Mouse (Mus musculus) embryonic facial prominence, embryonic 10.5 days (tissue): ENCODE measurements around the gene Gpsm2. TPM values are rescaled to one million over a fixed set of nuclear protein-coding genes. Genes with fewer than 3 reads are reported as not detected.

ENCODE experiments used
- DNase-seq: peaks from one replicate; pipeline ENCODE4 v3.0.0-alpha.2; 2017; ENCODE audit warnings: low spot score
- H3K27ac ChIP-seq: fragments of 300-500 bp; sonication (generic); replicated peaks from 2 replicates; pipeline ENCODE4 v1.5.1; 2016; ENCODE audit warnings: mild to moderate bottlenecking
- H3K27me3 ChIP-seq: fragments of 300-500 bp; sonication (generic); replicated peaks from 2 replicates; pipeline ENCODE4 v1.6.1; 2016; ENCODE audit warnings: low read depth, mild to moderate bottlenecking; ENCODE audit not compliant: poor library complexity, severe bottlenecking
- H3K36me3 ChIP-seq: fragments of 300-500 bp; sonication (generic); replicated peaks from 2 replicates; pipeline ENCODE4 v1.6.1; 2016; ENCODE audit warnings: mild to moderate bottlenecking, moderate library complexity
- H3K4me1 ChIP-seq: fragments of 300-500 bp; sonication (generic); 2 replicates; pipeline ENCODE4 v1.6.1; 2016
- H3K4me3 ChIP-seq: fragments of 300-500 bp; sonication (generic); 2 replicates; pipeline ENCODE4 v1.5.1; 2016; ENCODE audit warnings: mild to moderate bottlenecking, moderate library complexity
- H3K9me3 ChIP-seq: fragments of 300-500 bp; sonication (generic); 2 replicates; pipeline ENCODE4 v1.6.1; 2016; ENCODE audit warnings: mild to moderate bottlenecking
- WGBS: fragments of 180-500 bp; shearing (Covaris S2); methylation state at CpG from one replicate; pipeline ENCODE4 v1.1.7; 2016; 5-methylcytosine and 5-hydroxymethylcytosine counted together
- polyA plus RNA-seq: library from polyadenylated mRNA; unstranded; fragments of >200 nt; fragmentation: Nextera tagmentation; extraction: Ambion mirVana; gene quantifications from 2 replicates; pipeline ENCODE4 v1.2.1, GENCODE M21; 2016

Gpsm2 gene
- polyA plus RNA-seq, 1 experiment from 2014 or later, result 76.0 TPM

GRCm38 (mm10) chr3:108755542-108755941 is 33.4 kb upstream of the Gpsm2 start:
- no peak overlapping the region for H3K27ac ChIP-seq
- H3K9me3 ChIP-seq, result no peaks in the 10 kb centered on the region
- H3K4me3 ChIP-seq, result no peak overlapping the region
- DNase-seq, result no peak
- H3K27me3 ChIP-seq, result no peaks in the 10 kb centered on the region
- no peaks in the 10 kb centered on the region for H3K36me3 ChIP-seq
- WGBS, result 88% methylated on average over 2 of the region's 2 CpGs
- H3K4me1 ChIP-seq, result peaks cover 8% of the 10 kb centered on the region

DNA sequence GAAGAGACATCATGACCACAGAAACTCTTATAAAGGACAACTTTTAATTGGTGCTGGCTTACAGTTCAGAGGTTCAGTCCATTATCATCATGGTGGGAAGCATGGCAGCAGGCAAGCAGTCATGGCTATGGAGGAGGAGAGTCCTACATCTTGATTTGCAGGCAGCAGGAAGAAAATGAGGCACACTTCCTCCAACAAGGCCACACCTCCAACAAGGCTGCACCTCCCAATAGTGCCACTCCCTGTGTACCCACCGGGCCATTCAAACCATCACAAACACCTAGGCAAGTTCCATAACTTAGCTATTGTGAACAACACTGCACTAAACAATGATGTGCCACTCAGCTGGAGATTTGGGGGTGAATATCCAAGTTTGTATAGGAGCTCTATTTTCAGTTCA is 32.4 kb upstream of the Gpsm2 start:
- no peaks in the 10 kb centered on the region for H3K27me3 ChIP-seq
- H3K27ac ChIP-seq, result no peak overlapping the region
- no peak for DNase-seq
- no peaks in the 10 kb centered on the region for H3K9me3 ChIP-seq
- H3K4me3 ChIP-seq, result no peak overlapping the region
- H3K36me3 ChIP-seq, result no peaks in the 10 kb centered on the region
- H3K4me1 ChIP-seq, result peaks cover 8% of the 10 kb centered on the region
- WGBS, result 93% methylated on average over 1 of the region's 1 CpGs

DNA sequence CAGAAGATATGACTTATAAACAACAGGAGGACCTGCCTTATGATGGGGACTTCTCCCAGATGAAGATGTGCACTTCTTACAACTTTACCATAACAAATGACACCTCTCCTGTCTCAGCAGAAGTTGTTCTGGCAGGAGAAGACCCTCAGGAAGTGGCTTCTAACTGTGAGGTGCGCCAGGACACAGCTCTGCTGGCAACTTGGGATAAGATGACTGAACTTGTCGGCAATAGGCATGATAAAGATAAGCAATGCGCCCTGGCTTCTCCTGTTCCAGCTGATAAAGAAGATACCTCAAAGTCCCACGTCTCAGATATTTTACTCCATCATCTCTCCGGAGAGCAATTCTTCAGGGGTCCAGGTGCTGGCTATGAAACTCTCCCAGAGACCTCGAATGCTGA is 29.6 kb upstream of the Gpsm2 start:
- no peak for DNase-seq
- Histone ChIP-seq H3K27ac (no peak overlapping the region), H3K9me3 (no peaks in the 10 kb centered on the region), H3K27me3 (no peaks in the 10 kb centered on the region), H3K4me3 (no peak overlapping the region), H3K36me3 (no peaks in the 10 kb centered on the region), H3K4me1 (peaks cover 8% of the 10 kb centered on the region)
- 86% methylated on average over 6 of the region's 6 CpGs for WGBS

DNA sequence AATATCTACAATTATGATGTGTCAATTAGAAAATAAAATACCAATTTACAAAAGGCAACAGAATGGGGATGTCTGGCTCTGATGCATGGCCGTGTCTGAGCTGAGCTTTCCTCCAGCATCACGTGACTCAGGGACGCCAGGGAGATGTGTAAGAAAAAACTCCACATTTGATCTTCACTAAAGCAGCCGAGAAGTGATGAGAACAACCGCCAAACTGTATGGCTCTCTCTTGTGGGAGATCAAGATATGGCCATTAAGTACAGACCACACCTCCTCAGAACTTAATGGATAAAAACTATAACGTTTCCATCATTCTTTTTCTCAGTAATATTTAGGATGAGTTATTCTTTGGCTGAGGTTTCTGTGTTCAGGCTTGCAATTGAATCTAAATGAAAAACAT is 29.0 kb upstream of the Gpsm2 start:
- 54% methylated on average over 6 of the region's 6 CpGs for WGBS
- peak; percentile 24 for DNase-seq
- no peaks in the 10 kb centered on the region for H3K9me3 ChIP-seq

GRCm38 (mm10) chr3:108744060-108744459 is 22.0 kb upstream of the Gpsm2 start:
- peaks cover 15% of the 10 kb centered on the region for H3K4me1 ChIP-seq
- WGBS, result 81% methylated on average over 4 of the region's 4 CpGs
- H3K27me3 ChIP-seq, result no peaks in the 10 kb centered on the region
- H3K4me3 ChIP-seq, result no peak overlapping the region
- no peaks in the 10 kb centered on the region for H3K9me3 ChIP-seq
- H3K27ac ChIP-seq, result no peak overlapping the region
- no peak for DNase-seq
- H3K36me3 ChIP-seq, result no peaks in the 10 kb centered on the region

More for the DNA sequence above, 29.0 kb upstream of the Gpsm2 start:
- Histone ChIP-seq H3K4me3 (no peak overlapping the region), H3K36me3 (no peaks in the 10 kb centered on the region), H3K4me1 (peaks cover 9% of the 10 kb centered on the region), H3K27me3 (no peaks in the 10 kb centered on the region), H3K27ac (peak overlapping the region; percentile 4; the same call in 1 of the 2 replicates)

DNA sequence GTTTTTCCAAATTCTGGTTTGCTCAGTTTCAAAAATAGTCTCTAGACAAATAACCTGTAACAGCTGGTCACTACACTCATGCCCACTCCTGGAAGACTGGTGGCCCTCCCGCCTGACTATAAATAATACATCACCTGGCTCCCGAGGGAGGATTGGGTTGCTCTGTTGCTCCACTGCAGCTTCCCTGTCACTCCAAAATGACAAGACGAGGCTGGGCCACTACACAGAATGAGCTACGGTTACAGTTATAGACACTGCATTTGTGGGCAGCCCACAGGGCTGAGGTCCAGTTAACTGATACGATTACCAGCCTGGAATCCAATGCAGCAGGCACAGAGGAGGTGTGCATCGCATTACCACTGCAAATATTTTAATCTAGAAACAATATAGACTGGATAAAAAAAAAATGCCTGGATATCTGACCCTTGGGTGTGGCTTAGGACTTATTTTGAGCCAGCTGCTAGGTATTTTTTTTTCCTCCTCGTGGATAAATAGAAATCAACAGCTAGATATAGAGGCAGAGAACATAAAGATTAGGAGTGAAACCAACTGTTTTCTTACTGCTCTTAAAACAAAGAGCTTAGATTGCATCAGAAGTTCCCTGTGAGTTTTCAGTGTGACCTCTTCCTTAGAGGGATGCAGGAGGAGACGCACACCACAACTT is 17.1 kb upstream of the Gpsm2 start, which contains the start of gene Aknad1:
Gene Aknad1 (plus strand): TSS at position 614 of the 664 bp plus-strand sequence.
- Histone ChIP-seq H3K27ac (no peak within 1 kb of the TSS), H3K4me3 (no peak within 1 kb of the TSS), H3K36me3 (no peaks in the 10 kb centered on the region), H3K9me3 (peaks cover 4% of the 10 kb centered on the region; the same call in 1 of the 2 replicates), H3K27me3 (no peaks in the 10 kb centered on the region), H3K4me1 (peaks cover 3% of the 10 kb centered on the region; the same call in 1 of the 2 replicates)
- 67% methylated on average over 8 of the region's 8 CpGs for WGBS
- no peak for DNase-seq

GRCm38 (mm10) chr3:108737761-108738160 is 15.7 kb upstream of the Gpsm2 start:
- H3K4me3 ChIP-seq, result no peak overlapping the region
- WGBS, result 85% methylated on average over 3 of the region's 3 CpGs
- H3K9me3 ChIP-seq, result peaks cover 4% of the 10 kb centered on the region; the same call in 1 of the 2 replicates
- no peak for DNase-seq
- H3K4me1 ChIP-seq, result peaks cover 8% of the 10 kb centered on the region; the same call in 1 of the 2 replicates
- H3K36me3 ChIP-seq, result no peaks in the 10 kb centered on the region
- H3K27ac ChIP-seq, result no peak overlapping the region
- H3K27me3 ChIP-seq, result no peaks in the 10 kb centered on the region

DNA sequence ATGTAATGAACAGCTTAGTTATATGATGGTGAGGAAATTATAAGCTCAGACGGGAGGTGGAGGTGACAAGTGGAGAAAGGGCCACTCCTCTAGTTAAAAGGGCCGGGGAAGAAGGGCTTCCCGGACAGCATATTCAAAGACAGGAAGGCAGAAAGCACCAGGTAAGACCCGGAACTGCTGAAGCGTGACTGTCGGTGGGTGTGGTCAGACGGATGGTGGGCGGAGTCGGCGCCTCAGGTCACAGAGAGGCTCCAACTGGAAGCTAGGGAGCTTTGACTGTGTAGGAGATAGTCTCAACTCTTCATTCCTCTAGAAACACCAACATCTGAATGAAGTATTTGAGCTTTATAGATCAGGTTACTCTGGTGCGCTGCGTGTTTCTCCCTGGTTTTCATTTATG is 8.2 kb upstream of the Gpsm2 start:
- no peak overlapping the region for H3K27ac ChIP-seq
- 35% methylated on average over 12 of the region's 12 CpGs for WGBS

DNA sequence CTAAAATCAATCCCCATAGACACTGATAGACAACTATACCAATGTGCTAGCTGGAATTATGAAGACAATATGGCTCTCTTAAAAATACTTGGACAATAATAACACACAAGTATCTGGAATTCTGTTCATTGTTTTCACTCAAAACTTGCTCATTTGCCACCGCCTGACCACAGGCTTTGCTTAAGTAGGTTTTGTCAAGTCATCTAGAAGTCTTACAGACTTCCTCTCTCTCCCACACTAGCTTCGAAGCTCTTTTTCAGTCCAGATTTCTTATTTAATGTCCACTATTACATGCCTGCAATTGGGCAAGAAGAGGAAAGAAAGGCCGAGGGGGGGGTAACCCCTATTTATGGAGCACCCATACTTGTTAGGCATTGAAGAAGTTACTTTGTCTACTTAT is 5.7 kb upstream of the Gpsm2 start:
- Histone ChIP-seq H3K4me1 (peaks cover 12% of the 10 kb centered on the region), H3K36me3 (no peaks in the 10 kb centered on the region), H3K4me3 (no peak overlapping the region), H3K9me3 (peaks cover 5% of the 10 kb centered on the region; the same call in 1 of the 2 replicates), H3K27ac (no peak overlapping the region), H3K27me3 (no peaks in the 10 kb centered on the region)
- DNase-seq, result no peak
- 93% methylated on average over 3 of the region's 3 CpGs for WGBS

More for the DNA sequence above, 8.2 kb upstream of the Gpsm2 start:
- no peaks in the 10 kb centered on the region for H3K36me3 ChIP-seq
- peaks cover 12% of the 10 kb centered on the region for H3K4me1 ChIP-seq
- H3K9me3 ChIP-seq, result peaks cover 9% of the 10 kb centered on the region; the same call in 1 of the 2 replicates
- no peaks in the 10 kb centered on the region for H3K27me3 ChIP-seq
- no peak for DNase-seq
- H3K4me3 ChIP-seq, result no peak overlapping the region

DNA sequence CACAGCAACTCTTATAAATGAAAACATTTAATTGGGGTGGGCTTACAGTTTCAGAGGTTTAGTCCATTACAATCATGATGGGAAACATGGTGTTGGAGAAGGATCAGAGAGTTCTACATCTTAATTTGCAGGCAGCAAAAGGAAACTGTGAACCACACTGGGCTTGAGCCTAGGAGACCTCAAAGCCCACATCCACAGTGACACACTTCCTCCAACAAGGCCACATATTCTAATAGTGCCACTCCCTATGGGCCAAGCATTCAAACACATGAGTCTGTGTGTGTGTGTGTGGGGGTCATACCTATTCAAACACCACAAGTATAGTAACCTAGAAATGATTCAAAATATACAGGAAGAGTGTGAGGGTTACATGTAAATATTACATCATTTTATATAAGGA is 5.2 kb upstream of the Gpsm2 start:
- Histone ChIP-seq H3K9me3 (peaks cover 5% of the 10 kb centered on the region; the same call in 1 of the 2 replicates), H3K27ac (no peak overlapping the region)
- no peak for DNase-seq

GRCm38 (mm10) chr3:108726413-108726812 is 4.3 kb upstream of the Gpsm2 start:
- 89% methylated on average over 7 of the region's 7 CpGs for WGBS
- no peak for DNase-seq
- H3K27me3 ChIP-seq, result no peaks in the 10 kb centered on the region

More for the DNA sequence above, 5.2 kb upstream of the Gpsm2 start:
- H3K4me3 ChIP-seq, result no peak overlapping the region
- no peaks in the 10 kb centered on the region for H3K27me3 ChIP-seq
- H3K36me3 ChIP-seq, result no peaks in the 10 kb centered on the region
- peaks cover 16% of the 10 kb centered on the region for H3K4me1 ChIP-seq

DNA sequence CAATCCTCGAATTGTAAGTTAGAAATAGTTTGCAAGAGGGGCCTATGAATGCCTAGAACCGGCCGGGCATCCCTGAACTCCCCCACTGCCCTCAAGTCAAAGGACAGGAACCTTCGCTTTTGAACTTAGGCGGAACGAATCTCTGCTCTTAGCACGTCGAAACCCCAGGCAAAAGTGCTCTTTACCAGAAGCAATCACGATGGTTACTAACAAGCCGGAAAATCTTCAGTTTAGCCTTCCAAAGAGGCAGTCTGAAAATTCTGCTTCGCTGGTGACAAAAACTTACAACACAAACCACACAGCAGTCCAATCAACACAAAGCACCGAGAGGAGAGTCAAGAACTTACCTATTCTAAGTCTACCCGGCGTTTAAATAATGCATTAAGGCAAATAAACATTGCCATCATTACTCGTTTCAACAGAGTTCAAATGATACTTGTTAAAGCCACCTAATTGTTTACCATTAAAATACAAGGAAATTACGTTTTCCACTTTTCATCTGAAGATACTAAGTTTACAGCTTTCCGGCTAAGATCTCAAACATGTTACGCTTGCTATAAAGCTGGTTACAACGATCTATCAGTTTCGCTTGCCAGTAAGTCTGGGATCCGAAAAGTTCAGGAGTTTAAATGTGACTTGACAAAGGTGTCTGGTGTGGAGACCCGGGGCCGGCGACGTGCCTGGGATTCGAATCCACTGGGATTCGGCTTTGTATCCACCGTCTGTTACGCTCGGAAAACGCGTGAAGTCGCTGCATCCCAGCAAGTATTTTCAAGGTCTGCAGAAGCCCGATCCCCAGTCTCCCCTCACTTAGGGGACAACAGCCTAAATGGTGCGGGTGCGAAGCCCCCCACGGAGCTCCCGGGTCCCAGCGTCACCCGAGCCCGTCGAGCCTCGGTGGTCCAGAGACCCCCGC is 775 bp downstream of the Gpsm2 start:
- H3K4me3 ChIP-seq, result peak overlapping the region; percentile 90
- H3K4me1 ChIP-seq, result peaks cover 33% of the 10 kb centered on the region
- peak overlapping the region; percentile 98 for H3K27ac ChIP-seq
- H3K27me3 ChIP-seq, result no peaks in the 10 kb centered on the region
- H3K9me3 ChIP-seq, result peaks cover 5% of the 10 kb centered on the region; the same call in 1 of the 2 replicates
- peak; percentile 45 for DNase-seq
- WGBS, result under 1% methylated on average over 44 of the region's 44 CpGs
- peaks cover 7% of the 10 kb centered on the region; the same call in 1 of the 2 replicates for H3K36me3 ChIP-seq

More at GRCm38 (mm10) chr3:108726413-108726812, 4.3 kb upstream of the Gpsm2 start:
- Histone ChIP-seq H3K9me3 (peaks cover 5% of the 10 kb centered on the region; the same call in 1 of the 2 replicates), H3K4me1 (peaks cover 21% of the 10 kb centered on the region), H3K27ac (no peak overlapping the region), H3K36me3 (no peaks in the 10 kb centered on the region), H3K4me3 (no peak overlapping the region)
